Mouse (Mus musculus): ENCODE results near the gene Gabrb2. TPM values are rescaled to one million over a fixed set of nuclear protein-coding genes. Genes with fewer than 3 reads are reported as not detected.
A peak's percentile ranks its signal among the peaks of the same experiment; 100 is the strongest.

Gabrb2 gene
- total RNA-seq, 2 experiments from 2014 or later: 145 TPM

DNA sequence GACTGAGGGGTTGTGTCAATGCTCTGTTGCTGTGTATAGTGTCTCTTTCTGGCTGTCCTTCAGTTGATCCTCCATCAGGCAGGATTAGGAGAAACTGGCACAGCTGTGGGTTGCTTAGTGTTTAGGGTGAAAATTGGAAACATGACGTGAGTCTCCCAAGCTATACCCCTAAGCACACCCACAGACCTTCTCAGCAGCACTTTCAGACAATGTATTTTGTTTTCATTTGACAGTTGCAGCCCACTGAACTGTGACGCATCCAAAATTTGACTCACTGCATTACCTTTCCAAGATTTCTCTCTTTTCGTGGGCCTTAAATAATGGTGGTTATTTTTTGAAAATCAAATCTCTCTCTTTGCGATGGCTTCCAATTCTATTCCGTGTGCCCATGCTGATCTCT lies 115.7 kb downstream of the Gabrb2 start:
- DNase-seq: no peak

DNA sequence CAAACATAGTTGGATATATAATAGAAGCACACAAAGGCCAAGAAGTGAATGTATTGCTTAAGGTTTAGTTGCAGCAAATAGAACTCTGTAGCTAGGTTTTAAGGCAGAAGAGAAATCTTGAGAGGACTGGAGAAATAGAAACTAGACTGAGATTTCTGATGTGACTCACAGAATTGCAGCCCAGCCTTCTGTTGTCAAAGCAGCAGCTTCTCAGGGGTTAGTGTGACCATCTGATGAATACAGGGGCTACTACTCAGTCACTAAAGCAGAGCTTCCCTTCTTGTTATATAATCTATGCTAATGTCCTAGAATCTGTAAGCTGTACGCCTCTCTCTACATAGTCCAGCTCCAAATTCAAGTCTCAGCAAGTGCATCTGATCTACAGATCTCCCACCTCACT lies 116.3 kb downstream of the Gabrb2 start:
- no peak for DNase-seq

DNA sequence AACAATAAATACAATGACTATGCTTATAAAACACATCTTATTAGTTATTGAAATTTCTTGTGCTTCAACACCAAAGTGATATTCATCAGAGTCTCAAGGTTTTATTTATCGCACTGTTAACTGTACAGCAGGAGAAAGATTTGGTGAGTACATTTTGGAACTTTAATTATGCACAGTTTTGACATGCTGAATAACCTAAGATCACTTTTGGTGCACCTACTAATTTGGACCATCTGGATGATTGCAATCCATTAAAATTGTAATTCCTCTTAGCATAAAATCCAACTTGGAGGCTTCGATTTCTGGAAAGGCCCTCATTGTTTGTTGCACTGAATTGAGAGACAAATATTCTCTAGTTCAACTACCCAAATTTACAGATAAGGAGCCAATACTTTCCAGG lies 123.3 kb downstream of the Gabrb2 start:
- no peak for DNase-seq

DNA sequence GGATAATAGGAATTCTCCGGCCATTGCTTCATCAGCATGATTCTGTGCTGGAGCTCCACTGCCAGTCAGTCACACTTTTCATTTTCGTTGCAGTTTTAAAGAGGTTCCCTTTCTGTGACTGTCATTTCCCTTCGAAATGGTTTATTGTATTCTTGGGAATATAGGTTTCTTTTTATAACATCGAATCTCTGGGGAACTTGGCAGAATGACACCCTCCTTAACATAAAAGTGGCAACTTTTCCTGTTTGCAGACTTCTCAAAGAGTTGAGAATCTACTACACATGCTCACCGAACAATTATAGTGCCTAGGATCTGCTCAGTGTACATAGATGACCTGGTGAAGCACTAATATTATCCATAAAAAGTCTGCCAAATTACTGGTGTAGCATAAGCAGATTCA lies 146.5 kb downstream of the Gabrb2 start:
- no peak for DNase-seq

DNA sequence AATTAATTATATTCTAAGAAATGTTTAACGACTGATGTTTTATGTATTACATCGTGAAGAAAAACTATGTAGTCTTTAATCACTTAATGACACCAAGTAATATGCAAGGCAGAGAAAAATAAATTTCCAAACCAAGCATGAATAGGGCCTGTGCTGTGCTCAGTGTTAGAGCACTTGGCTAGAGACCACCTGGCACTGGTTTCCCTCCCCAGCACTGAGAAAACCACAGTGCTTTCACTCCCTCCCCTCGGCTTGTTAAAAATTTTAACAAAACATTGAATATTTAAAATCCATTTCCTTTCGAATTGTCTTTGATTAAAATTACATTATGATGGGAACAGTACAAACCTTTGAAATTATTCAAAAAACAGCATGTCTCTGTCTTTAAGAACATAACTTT lies 151.9 kb downstream of the Gabrb2 start:
- peak; percentile 25 to 37 for DNase-seq

- no peak for DNase-seq
Measured at GRCm38 (mm10) chr11:42575146-42575873, 155.8 kb downstream of the Gabrb2 start.

DNA sequence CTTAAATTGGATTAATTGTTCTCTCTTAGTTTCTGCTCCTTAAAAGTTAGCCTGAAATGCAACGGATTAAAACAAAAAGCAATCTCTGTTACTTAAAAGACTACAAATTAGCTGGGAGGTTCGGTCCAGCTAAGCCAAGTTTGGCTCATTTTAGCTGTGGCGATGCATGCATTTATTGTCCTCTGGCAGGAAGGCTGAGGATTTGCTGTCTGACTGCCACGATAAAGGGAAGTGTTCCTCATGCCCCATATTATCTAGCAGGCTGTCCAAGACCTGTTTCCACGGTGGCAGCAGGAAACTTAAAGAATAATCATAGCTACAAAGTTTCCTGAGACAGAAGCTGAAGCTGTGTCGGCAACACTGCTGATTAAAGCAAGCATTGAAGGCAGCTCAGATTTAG lies 160.2 kb downstream of the Gabrb2 start:
- no peak for DNase-seq

DNA sequence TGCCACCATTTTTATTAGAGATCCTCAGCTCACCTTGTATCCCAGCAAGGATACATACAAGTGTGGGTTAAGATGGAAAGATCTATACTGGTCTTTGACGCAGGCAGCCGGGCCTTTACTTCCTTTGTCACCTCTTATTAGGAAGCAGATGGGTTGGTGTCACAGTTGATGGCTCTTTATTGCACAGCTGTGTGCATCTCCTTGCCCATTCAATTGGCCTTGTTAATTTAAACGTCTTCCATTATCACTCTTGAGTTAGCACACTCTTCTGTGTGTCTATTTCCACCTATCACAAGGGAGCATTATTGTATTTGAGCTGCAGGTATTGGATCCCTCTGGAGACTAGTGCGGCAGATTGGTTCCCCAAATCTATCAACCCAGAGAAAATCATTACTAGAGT lies 161.6 kb downstream of the Gabrb2 start:
- DNase-seq: no peak

DNA sequence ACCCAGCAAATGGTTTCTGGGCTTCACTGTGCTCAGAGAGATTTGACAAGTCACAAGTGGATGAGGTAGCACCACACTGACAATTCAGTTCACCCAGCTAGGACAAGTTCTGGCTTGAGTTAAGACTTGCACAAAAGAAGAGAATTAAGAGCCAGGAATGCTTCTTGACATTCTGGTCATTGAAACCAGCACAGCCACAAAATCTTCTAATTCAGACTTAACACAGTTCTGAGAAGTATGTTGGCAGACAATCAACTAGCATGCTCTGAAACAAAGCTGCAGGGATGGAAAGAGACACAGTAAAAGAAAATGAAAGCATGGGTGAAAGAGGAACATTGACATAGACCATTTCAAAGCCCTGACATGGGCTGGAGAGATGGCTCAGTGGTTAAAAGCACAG lies 162.2 kb downstream of the Gabrb2 start:
- DNase-seq: no peak

DNA sequence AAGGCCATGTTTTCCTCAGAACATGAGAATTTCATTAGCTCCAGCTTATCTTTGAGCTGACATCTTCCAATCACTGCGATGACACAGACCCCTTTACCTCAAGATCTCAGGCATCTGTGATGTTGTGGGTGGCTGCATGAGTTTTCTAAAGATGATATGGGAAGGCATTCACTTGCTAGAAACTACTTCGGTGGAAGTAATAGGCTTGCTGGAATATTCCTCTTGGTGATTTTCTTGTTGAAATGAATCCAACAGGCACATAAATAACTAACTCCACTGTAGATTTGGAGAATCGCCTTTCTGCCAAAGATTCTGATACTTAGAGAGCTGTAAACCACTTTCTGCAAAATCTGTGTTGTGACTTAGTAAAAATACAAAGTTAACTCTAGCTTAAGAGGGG lies 172.9 kb downstream of the Gabrb2 start:
- no peak for DNase-seq

DNA sequence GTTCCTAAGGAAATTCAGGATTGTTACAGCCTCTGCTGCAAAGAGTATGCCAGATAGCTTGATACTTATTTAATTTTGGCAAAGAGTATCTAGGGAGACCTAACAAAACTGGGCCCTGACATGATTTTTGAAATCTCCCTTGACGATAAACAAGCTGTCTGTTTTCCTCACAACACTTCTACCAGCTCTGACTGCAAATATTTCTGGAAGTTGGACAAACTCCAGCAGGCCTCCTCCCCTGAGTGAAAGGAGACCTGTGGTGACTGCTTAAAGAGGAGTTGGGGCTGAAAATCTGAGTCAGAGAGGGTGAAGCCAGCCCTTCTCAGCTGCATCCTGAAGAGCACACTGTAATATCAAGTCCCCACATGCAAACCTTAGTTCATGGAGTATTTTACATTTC lies 186.7 kb downstream of the Gabrb2 start:
- peak; percentile 22 to 24 for DNase-seq

DNA sequence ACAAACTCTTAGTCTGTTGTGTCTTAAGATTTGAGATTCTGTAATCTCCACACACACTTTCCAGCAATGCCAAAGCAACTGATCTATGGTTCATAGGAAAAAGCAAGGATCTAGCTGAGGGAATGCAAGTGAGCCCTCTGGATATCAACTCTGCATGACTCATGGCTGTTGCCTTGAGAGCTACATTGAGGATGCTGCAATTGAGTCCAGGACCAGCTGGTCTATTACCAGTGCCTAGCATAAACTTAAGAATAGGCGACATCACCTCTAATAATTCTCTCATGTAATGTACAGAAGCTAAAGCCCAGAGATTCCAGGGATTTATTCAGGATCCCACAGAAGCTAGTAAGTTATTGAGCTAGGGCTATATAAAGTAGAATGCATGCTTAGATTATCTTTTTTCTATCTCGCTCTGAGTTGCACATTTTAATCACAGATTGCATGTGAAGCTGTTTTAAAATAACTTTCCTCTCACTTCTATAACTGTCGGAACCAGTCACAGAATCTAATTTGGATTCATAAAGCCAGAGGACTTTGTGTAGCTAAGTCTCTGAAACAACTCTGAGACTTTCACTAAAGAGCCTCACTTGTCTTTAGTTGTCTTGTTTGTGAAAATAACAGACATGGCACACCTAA lies 189.7 kb downstream of the Gabrb2 start:
- DNase-seq: no peak

- no peak for DNase-seq
Measured at GRCm38 (mm10) chr11:42618195-42618594, 198.6 kb downstream of the Gabrb2 start.

DNA sequence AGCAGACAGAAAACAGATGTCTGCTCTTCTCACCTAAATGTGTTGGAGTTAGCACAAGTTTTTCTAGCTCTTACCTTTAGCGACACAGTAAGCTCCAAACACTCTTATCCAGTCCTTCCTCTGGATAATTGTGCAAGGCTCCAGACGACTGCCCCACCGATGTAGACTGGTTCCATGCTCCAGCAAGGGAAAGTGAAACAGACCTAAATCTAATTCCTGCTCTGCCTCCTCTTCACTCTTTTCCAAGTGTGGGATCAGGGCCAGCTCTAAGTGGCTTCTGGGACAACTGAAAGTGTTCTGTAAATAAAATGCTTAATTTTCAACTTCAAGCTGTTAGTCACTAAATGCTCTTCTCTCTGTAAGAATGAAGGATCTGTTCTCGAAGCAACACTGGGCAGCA lies 201.6 kb downstream of the Gabrb2 start:
- DNase-seq: no peak

DNA sequence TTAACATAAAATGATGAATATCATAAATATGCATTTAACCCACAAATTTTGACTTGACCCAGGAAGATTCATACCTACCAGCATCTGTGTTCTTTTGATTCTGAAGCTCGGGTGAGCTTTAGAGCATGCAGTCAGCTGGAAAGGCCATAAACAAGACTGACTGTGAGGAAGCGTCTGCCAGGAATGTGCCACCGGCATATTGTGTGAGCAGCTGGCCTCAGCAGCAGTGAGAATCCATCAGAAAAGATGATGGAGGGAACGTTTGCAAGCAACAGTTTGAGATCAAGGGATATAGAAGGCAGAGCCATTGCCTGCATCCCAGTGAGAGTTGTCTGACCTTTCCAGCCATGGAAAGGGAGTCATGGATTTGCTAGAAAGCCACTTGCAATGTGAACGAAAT lies 230.6 kb downstream of the Gabrb2 start:
- DNase-seq: peak; percentile 50 to 53

DNA sequence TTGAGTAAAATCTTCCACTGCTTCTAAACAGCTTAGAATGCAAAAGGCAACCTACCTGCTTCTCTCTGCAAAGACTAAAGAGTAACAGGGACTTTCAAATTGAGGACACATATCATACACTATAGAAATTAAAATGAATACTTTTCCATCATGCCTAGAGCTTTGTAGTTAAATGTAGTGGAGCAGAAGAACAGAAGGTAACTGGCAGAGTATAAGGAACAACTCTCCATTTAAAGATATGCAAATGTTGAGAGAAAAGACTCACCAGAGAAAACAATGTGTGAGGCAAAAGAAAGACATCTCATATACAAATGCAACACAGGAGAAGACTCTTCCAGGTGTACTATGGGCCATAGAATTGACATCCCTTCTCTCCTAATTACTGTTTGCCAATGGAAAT lies 232.0 kb downstream of the Gabrb2 start:
- DNase-seq: no peak

DNA sequence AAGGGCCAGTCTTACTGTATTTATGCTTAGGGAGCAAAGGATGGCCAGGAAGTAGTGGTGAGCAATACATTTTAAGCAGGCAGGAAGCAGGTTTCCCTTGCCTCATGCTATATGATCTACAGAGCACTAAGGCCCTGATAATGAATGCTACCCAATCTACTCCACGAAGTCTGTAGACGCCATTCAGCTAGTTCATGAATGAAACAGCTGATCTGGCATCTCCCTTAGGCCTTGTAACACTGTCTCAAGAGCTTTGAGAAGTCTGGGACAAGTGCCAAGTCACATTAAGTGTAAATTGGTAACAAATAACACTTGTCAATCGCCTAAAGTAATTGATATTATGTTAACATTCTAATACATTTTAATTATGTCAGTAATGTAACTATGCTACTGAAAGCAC lies 234.6 kb downstream of the Gabrb2 start:
- DNase-seq: no peak

DNA sequence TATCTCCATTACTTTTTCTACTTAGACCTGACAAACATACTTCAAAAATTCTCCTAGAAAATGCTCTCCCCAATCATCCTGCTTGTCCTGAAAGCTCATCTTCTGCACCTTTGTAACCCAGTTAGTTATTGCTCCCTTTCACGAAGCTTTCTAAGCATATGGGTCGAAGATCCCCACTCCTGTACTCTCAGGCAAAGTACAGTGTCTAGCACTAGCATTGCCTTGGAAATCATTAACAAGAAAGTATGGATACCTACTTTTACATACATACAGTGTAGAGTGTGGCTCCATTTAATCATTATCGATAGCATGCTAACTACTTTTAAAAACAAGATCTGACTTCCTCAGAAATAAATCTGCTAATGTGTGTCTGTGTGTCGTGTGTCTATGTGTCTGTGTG lies 249.1 kb downstream of the Gabrb2 start:
- DNase-seq: no peak

Other genes starting within 250 kb of the Gabrb2 start
- gene Gabra1, start 236.8 kb upstream of the Gabrb2 start, total RNA-seq (2021): 100 to 1,000 TPM; 386 to 441 TPM
- gene Gabra6, start 98.7 kb upstream of the Gabrb2 start, total RNA-seq (2021): under 1 TPM; 0.27 to 0.56 TPM